Mouse (Mus musculus) hindbrain, embryonic 15.5 days (tissue): ENCODE data around the gene Cux1. TPM values are rescaled to one million over a fixed set of nuclear protein-coding genes. Genes with fewer than 3 reads are reported as not detected.

Source experiments
- ATAC-seq: fragments of 200-750 bp; cut with Nextera tagmentation; 2 replicates; pipeline ENCODE4 v1.8.0; 2017; ENCODE audit warnings: low read depth, moderate number of reproducible peaks, moderate TSS enrichment; ENCODE audit not compliant: low FRiP score
- H3K27ac ChIP-seq: fragments of 300-500 bp; sonication (generic); replicated peaks from 2 replicates; pipeline ENCODE4 v1.5.1; 2015; ENCODE audit warnings: mild to moderate bottlenecking, inconsistent platforms
- H3K27me3 ChIP-seq: fragments of 300-500 bp; sonication (generic); 2 replicates; pipeline ENCODE4 v1.6.1; 2015; ENCODE audit warnings: control low read depth, inconsistent platforms
- H3K36me3 ChIP-seq: fragments of 300-500 bp; sonication (generic); 2 replicates; pipeline ENCODE4 v1.6.1; 2015; ENCODE audit warnings: control low read depth, inconsistent platforms
- H3K4me1 ChIP-seq: fragments of 300-500 bp; sonication (generic); replicated peaks from 2 replicates; pipeline ENCODE4 v1.6.1; 2015; ENCODE audit warnings: control low read depth, inconsistent platforms
- H3K4me2 ChIP-seq: fragments of 300-500 bp; sonication (generic); 2 replicates; pipeline ENCODE4 v1.6.1; 2015; ENCODE audit warnings: moderate library complexity, mild to moderate bottlenecking, inconsistent platforms
- H3K4me3 ChIP-seq: fragments of 300-500 bp; sonication (generic); 2 replicates; pipeline ENCODE4 v1.5.1; 2015; ENCODE audit warnings: mild to moderate bottlenecking, inconsistent platforms
- H3K9ac ChIP-seq: fragments of 300-500 bp; sonication (generic); 2 replicates; pipeline ENCODE4 v1.6.1; 2015; ENCODE audit warnings: inconsistent platforms
- H3K9me3 ChIP-seq: fragments of 300-500 bp; sonication (generic); 2 replicates; pipeline ENCODE4 v1.6.1; 2016; ENCODE audit warnings: control low read depth, inconsistent platforms
- WGBS: fragments of 180-500 bp; shearing (Covaris S2); methylation state at CpG from one replicate; pipeline ENCODE4 v1.1.7; 2015; 5-methylcytosine and 5-hydroxymethylcytosine counted together
- polyA plus RNA-seq: library from polyadenylated mRNA; unstranded; fragments of >200 nt; fragmentation: Nextera tagmentation; extraction: Ambion mirVana; gene quantifications from 2 replicates; pipeline ENCODE4 v1.2.1, GENCODE M21; 2015

Gene Cux1
- polyA plus RNA-seq, 1 experiment from 2014 or later = 106 TPM

DNA sequence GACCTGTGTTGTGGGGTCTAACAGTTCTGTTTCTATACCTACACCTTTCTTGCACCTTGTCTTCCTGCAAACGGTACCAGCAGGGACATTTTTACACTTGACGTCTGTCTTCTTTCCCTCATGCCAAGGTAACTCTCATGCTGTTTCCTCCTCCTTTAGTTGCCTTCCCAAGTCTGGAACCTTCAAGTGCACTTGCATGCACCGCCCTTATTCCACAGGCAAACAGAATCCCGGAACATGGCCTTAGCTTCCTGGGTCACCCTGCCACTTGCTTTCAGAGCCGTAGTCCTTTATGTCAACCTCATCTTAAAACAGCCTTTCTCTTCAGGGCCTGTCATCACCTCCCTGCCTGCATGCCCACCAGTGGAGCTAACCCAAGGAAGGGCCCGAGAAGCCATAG, 15.7 kb downstream of the Cux1 start:
- Histone ChIP-seq H3K4me3 (no peak overlapping the region), H3K9ac (no peak overlapping the region), H3K27me3 (no peaks in the 10 kb centered on the region), H3K36me3 (no peaks in the 10 kb centered on the region), H3K4me2 (no peak overlapping the region), H3K27ac (no peak overlapping the region), H3K4me1 (peaks cover 51% of the 10 kb centered on the region), H3K9me3 (no peaks in the 10 kb centered on the region)
- 77% methylated on average over 6 of the region's 6 CpGs for WGBS
- ATAC-seq = no peak

DNA sequence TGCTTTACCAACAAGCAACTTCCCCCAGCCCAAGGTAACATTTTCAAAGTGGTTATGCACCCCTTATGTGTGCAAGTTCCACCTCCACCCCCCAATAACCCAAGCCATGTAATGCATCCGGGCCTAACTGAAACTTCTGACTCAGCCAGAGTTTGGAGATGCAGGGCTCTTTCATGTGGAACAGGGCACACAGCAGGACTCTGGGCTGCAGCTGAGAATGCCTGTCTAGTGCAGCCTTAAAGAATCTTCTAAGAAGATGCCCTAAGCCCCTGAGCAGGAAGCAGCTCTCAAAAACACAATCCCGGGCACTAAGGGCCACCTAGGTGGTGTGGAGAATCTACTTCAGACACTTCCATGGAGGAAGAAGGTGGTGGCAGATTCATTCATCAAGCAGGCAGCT, 16.6 kb downstream of the Cux1 start:
- no peaks in the 10 kb centered on the region for H3K9me3 ChIP-seq
- WGBS = 17% methylated on average over 2 of the region's 2 CpGs
- no peak for ATAC-seq
- H3K27ac ChIP-seq = no peak overlapping the region
- no peak overlapping the region for H3K4me3 ChIP-seq
- no peak overlapping the region for H3K4me2 ChIP-seq
- H3K27me3 ChIP-seq = no peaks in the 10 kb centered on the region
- H3K4me1 ChIP-seq = peaks cover 50% of the 10 kb centered on the region
- H3K36me3 ChIP-seq = no peaks in the 10 kb centered on the region
- no peak overlapping the region for H3K9ac ChIP-seq

DNA sequence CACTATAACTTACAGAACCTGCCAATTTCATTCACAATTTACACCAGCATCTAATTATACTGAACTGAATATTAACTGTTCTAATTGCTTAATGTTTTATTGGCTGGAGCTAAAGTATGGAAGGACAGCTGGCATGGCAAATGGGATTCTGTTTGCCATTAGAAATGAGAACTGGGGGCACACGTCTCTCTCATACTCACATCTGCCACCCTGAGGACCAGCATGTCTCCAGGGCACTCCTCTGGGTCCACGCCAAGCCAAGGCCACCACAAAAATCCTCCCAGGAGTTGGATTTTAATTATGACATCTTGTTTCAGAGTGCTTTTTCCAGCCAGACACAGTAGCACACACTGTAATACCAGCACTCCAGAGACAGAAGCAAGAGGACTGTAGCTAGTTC, 18.5 kb downstream of the Cux1 start:
- WGBS = 33% methylated on average over 2 of the region's 2 CpGs
- no peaks in the 10 kb centered on the region for H3K27me3 ChIP-seq

DNA sequence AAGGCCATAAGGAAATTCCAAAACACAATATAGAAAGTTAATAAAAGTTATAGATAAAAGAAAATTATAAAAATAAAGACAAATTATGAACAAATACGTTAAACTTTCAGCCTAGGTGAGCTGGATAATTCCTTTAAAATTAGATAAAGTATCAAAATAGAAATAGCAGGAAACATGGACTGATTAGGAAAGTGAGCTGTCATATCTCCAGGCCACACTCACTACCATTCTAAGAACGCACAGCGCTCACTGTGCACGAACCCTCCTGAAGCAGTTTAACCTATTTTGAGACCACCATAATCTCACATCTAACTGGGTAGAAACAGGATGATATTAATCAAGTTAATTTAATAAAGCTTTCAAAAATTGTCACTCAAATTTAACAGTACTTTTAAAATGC, 22.2 kb downstream of the Cux1 start:
- H3K27ac ChIP-seq = no peak overlapping the region
- no peaks in the 10 kb centered on the region for H3K36me3 ChIP-seq
- ATAC-seq = no peak
- 91% methylated on average over 4 of the region's 4 CpGs for WGBS
- no peak overlapping the region for H3K9ac ChIP-seq
- no peak overlapping the region for H3K4me2 ChIP-seq
- H3K9me3 ChIP-seq = no peaks in the 10 kb centered on the region
- no peaks in the 10 kb centered on the region for H3K27me3 ChIP-seq
- H3K4me3 ChIP-seq = no peak overlapping the region
- H3K4me1 ChIP-seq = peaks cover 28% of the 10 kb centered on the region; the same call in 1 of the 2 replicates

More for the DNA sequence above, 18.5 kb downstream of the Cux1 start:
- Histone ChIP-seq H3K27ac (no peak overlapping the region), H3K36me3 (no peaks in the 10 kb centered on the region), H3K9ac (no peak overlapping the region), H3K4me1 (peaks cover 43% of the 10 kb centered on the region), H3K4me3 (no peak overlapping the region), H3K9me3 (no peaks in the 10 kb centered on the region), H3K4me2 (no peak overlapping the region)
- ATAC-seq = no peak

DNA sequence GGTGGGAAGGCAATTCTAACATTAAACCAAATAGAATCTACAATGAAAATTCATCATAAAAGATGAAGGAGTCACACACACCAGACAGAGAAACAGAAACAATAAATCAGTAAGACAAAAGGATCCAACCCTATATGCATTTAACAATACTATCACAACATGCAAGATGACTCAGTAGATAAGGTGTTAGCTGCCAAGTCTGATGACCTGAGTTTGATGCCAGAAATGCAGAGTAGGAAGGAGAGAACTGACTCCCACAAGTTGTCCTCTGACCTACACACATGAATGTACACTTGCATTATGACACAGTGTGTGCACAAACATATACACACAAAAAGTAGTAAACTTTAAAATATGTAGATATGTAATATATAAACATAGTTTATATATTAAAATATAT, 24.1 kb downstream of the Cux1 start:
- Histone ChIP-seq H3K4me2 (no peak overlapping the region), H3K9me3 (no peaks in the 10 kb centered on the region), H3K4me3 (no peak overlapping the region), H3K4me1 (0 out of 2 replicates have a peak, but pooled peaks cover 28% of the 10 kb centered on the region), H3K36me3 (no peaks in the 10 kb centered on the region), H3K9ac (no peak overlapping the region), H3K27me3 (no peaks in the 10 kb centered on the region), H3K27ac (no peak overlapping the region)
- ATAC-seq = no peak

DNA sequence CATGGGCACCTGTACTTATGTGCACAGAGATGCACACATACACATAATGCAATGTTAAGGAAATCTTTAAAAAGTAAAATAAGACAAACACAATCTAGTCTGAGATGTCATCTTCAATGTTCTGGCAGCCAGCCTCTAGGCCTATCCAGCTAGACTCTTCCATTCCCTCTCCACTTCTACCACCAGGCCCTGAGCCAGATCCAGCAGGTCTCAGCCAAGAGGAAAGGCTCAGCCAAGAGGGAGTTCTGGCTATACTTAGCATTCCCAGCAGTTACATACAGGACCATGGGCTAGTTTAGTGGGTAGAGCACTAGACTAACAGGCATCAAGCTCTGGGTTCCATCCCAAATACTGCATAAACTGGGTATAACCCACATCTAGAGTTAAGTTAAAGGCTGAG, 26.3 kb downstream of the Cux1 start:
- Histone ChIP-seq H3K9ac (no peak overlapping the region), H3K4me1 (0 out of 2 replicates have a peak, but pooled peaks cover 23% of the 10 kb centered on the region), H3K4me2 (no peak overlapping the region), H3K4me3 (no peak overlapping the region), H3K27ac (no peak overlapping the region), H3K36me3 (no peaks in the 10 kb centered on the region), H3K27me3 (no peaks in the 10 kb centered on the region), H3K9me3 (no peaks in the 10 kb centered on the region)
- ATAC-seq = no peak

DNA sequence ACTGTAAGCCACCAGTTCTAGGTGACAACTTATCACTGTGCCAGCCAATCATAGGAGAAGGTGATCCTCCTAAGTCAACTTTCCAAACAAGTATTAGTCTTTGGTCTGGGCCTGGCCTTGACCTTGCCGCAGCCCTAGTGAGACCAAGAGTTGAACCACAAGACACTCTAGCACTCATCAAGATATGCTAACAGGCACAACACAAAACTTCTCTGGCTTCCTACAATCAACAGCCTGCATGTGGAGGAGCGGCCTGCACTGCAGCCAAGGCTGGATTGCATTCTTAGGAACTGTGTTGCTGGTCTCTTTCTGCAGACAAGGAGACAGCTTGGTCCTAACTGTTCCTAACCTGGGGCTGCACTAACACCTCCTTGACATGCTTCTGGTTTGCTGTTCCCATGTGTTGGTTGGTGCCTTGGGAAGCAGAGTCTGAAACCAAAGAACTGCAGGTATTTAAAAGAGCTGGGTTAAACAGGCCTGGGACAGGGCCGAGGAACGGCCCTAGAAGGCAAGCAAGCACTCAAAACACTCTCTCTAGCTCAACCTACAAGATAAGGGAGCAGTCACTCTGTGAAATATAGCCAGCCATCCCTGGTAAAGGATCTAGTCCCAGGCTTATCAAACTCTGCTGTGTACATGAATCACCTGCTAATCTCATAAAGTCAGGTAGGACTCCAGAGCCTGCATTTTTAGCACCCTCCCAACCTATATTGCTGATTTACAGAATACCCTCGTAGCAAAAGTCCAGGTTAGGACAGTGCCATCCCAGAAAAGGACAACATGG, 27.0 kb downstream of the Cux1 start:
- Histone ChIP-seq H3K9ac (no peak overlapping the region), H3K36me3 (no peaks in the 10 kb centered on the region), H3K4me1 (0 out of 2 replicates have a peak, but pooled peaks cover 18% of the 10 kb centered on the region), H3K9me3 (no peaks in the 10 kb centered on the region), H3K27ac (no peak overlapping the region), H3K27me3 (no peaks in the 10 kb centered on the region), H3K4me3 (no peak overlapping the region), H3K4me2 (no peak overlapping the region)
- 94% methylated on average over 5 of the region's 5 CpGs for WGBS
- ATAC-seq = no peak

DNA sequence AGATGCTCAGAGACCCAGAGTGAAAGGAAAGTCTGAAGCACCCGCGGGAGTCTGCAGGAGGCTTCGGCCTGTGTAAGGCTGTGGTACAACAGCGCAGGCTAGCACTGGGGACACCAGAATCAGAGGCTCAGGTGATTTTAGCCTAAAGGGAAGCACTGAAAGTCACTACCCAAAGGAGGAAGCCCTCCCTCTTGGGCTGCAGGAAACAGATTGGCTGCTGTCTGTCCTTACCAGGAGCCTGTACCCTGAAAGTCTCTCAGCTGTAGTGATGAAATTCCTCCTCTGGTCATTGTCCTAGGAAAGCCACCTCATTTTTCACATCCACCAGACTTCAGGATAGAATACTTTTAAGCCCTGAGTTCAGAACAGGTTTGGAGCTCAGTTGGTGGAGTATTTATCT, 30.5 kb downstream of the Cux1 start:
- Histone ChIP-seq H3K27ac (no peak overlapping the region), H3K9me3 (no peaks in the 10 kb centered on the region), H3K36me3 (no peaks in the 10 kb centered on the region), H3K4me1 (0 out of 2 replicates have a peak, but pooled peaks cover 18% of the 10 kb centered on the region), H3K4me2 (no peak overlapping the region), H3K4me3 (no peak overlapping the region), H3K9ac (no peak overlapping the region), H3K27me3 (no peaks in the 10 kb centered on the region)
- 87% methylated on average over 4 of the region's 4 CpGs for WGBS
- ATAC-seq = no peak

DNA sequence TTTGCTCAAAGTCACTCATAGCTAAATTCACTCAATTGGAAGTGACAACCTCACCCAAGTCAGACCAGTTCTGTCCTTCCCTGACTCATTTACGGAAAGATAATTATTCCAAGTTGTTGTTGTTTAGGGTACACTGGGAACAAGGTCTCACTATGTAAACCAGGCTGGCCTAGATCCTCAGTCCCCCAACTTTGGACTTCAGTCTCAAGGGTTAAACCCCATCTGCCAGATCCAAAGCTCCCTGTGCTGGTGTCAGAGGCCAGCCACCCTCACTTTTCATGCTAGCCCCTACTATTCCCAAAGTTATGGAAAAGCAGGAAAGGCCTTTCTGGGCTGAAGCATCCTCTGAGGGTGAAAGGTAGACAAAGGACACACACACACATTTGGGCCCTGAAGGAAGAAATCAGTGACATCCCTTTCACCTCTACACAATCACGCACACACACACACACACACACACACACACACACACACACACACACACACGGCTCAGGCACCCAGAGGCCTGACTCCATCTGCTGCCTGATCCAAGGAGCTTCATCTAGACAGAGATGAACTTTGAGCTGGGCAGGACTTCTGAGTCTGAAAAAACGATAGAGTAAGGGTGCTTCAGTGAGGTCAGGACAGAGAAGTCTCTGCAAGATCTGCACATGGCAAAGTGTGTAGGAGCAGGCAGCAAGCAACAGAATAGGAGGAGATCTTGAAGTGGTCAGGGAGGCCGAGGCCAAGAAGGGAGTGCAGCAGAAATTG, 31.1 kb downstream of the Cux1 start:
- H3K4me3 ChIP-seq = no peak overlapping the region
- WGBS = 79% methylated on average over 5 of the region's 5 CpGs
- no peak overlapping the region for H3K4me2 ChIP-seq
- H3K9ac ChIP-seq = no peak overlapping the region
- ATAC-seq = no peak
- H3K9me3 ChIP-seq = no peaks in the 10 kb centered on the region
- H3K27ac ChIP-seq = no peak overlapping the region
- H3K4me1 ChIP-seq = 0 out of 2 replicates have a peak, but pooled peaks cover 18% of the 10 kb centered on the region
- no peaks in the 10 kb centered on the region for H3K27me3 ChIP-seq
- no peaks in the 10 kb centered on the region for H3K36me3 ChIP-seq

DNA sequence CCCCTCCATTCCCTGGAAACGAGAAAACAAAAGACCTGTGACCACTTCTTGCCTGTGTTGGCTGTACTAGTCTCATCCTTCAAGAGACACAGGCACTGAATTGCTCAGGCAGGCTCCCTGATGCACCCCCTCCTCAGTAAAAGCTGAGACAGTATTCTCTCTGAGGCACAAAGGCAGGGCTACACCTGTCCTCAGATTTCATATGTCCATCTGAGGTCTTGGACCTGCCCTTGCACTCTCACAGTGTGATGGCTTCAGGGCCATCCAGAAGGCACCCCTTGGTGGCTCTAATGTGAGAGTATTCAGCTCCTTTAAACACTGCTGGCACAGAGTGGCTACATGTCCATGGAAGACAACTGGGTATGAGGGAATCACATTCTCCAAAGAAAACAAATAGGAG, 32.1 kb downstream of the Cux1 start:
- H3K27ac ChIP-seq = no peak overlapping the region
- no peak for ATAC-seq
- no peak overlapping the region for H3K9ac ChIP-seq
- no peaks in the 10 kb centered on the region for H3K27me3 ChIP-seq
- no peaks in the 10 kb centered on the region for H3K36me3 ChIP-seq
- H3K4me1 ChIP-seq = 0 out of 2 replicates have a peak, but pooled peaks cover 11% of the 10 kb centered on the region
- no peak overlapping the region for H3K4me3 ChIP-seq
- H3K9me3 ChIP-seq = no peaks in the 10 kb centered on the region
- WGBS = 35% methylated on average over 1 of the region's 1 CpGs
- H3K4me2 ChIP-seq = no peak overlapping the region

DNA sequence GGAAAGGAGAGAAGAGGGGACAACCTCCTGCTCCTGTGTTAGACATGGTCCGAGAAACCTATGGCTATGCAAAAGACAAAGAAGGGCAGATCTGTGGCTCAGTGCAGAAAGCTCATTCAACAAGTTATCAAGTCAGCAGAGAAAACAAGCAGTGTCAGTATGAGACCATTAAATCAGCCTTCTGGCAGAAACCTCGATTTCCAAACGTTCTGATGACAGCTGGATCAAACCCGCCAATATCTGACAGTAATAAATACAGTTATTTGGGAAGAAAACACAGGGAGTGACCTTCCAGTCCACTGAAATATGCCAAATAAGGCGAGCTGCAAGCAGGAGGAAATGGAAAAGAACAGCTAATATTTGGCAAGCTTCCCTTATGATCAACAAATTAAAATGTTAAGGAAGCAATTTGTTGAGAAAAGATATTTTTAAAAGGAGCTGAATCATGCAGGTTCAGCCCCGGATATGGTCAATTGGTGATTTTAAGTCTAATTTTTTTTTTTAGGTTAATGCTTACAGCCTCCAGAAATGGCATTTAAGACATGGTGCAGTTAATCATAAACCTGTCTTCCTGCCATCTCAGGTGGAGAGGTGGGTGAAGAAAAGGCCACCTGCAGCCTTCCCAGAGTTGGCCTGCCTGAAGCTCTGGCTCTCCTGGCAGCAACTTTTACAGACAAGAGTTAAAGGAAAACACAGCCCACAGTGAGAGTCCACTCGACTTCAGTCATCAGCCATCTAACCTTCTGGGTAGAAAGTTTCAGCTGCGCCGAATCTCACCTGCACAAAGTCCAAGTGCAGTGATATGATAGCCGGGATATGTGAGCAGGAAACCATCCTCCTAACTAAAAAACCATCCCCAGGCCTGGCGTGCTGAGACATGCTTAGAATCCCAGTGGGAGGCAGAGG, 33.7 kb downstream of the Cux1 start:
- no peak overlapping the region for H3K4me3 ChIP-seq

More for the DNA sequence above, 33.7 kb downstream of the Cux1 start:
- Histone ChIP-seq H3K36me3 (no peaks in the 10 kb centered on the region), H3K9me3 (no peaks in the 10 kb centered on the region), H3K27ac (no peak overlapping the region), H3K4me1 (0 out of 2 replicates have a peak, but pooled peaks cover 6% of the 10 kb centered on the region), H3K4me2 (no peak overlapping the region), H3K27me3 (no peaks in the 10 kb centered on the region), H3K9ac (no peak overlapping the region)
- no peak for ATAC-seq
- 83% methylated on average over 11 of the region's 11 CpGs for WGBS
